Mouse (Mus musculus) heart, postnatal 14 days (tissue): ENCODE data around the gene Atoh8. TPM values are rescaled to one million over a fixed set of nuclear protein-coding genes. Genes with fewer than 3 reads are reported as not detected.

Experiments
- DNase-seq, 2 experiments: peaks; one replicate each; pipeline ENCODE4 v3.0.0; 2021 to 2022
- intact Hi-C: fragments of 180-260 bp; cut with DNase I; formaldehyde crosslinking; loops from one replicate; pipeline ENCODE4 v1.15.1; 2025
- total RNA-seq, 2 experiments: library from RNA; stranded (reverse); gene quantifications; 2 replicates each; pipeline ENCODE4 v1.2.3; 2021

Atoh8 gene
- total RNA-seq, 2 experiments from 2014 or later: 10.1 to 11.3 TPM

- peak; percentile 89 to 93 for DNase-seq
- intact Hi-C loops: loop anchor here (1.0 to 5.0 kb wide), 3 partner anchors 67 to 297 kb away; partner anchors contain the start of gene St3gal5
Measured at GRCm38 (mm10) chr6:72164321-72165275, 70.8 kb downstream of the Atoh8 start.

- intact Hi-C loops: loop anchor here (5.0 kb wide), 1 partner anchor 65 kb away; the partner anchor contains the start of gene St3gal5
- peak; percentile 67 to 68 for DNase-seq
Measured at GRCm38 (mm10) chr6:72162155-72162890, 73.1 kb downstream of the Atoh8 start.

GRCm38 (mm10) chr6:72161751-72162150 lies 73.6 kb downstream of the Atoh8 start:
- intact Hi-C loops: loop anchor here (5.0 kb wide), 1 partner anchor 64 kb away; the partner anchor contains the start of gene St3gal5
- DNase-seq: no peak

GRCm38 (mm10) chr6:72160991-72161390 lies 74.4 kb downstream of the Atoh8 start:
- DNase-seq: no peak
- intact Hi-C loops: loop anchor here (5.0 kb wide), 1 partner anchor 64 kb away; the partner anchor contains the start of gene St3gal5

- intact Hi-C loops: loop anchor here (5.0 kb wide), 1 partner anchor 63 kb away; the partner anchor contains the start of gene St3gal5
- no peak for DNase-seq
Measured at GRCm38 (mm10) chr6:72159861-72160395, 75.4 kb downstream of the Atoh8 start.

- intact Hi-C loops: no loop called here
- DNase-seq: no peak
Measured at GRCm38 (mm10) chr6:72158966-72159764, 76.2 kb downstream of the Atoh8 start.

Other genes with a start within 250 kb of the Atoh8 start
- 10 to 100 TPM; 43.3 to 46.0 TPM for gene St3gal5, start 138.0 kb downstream of the Atoh8 start, total RNA-seq
- under 1 TPM in 1 of 2 experiments, not detected in 1; 0.81 TPM for gene Sftpb, start 69.0 kb upstream of the Atoh8 start, total RNA-seq
- 10 to 100 TPM; 16.6 to 19.7 TPM for gene Usp39, start 109.6 kb upstream of the Atoh8 start, total RNA-seq
- 10 to 100 TPM; 13.1 to 14.4 TPM for gene 0610030E20Rik, start 111.7 kb upstream of the Atoh8 start, total RNA-seq
- gene Tmem150a, start 119.9 kb upstream of the Atoh8 start, total RNA-seq: 10 to 100 TPM; 14.7 to 17.6 TPM
- gene Rnf181, start 131.4 kb upstream of the Atoh8 start, total RNA-seq: 10 to 100 TPM; 45.5 to 46.5 TPM
- 10 to 100 TPM; 48.8 to 54.0 TPM for gene Vamp5, start 144.9 kb upstream of the Atoh8 start, total RNA-seq
- 10 to 100 TPM; 71.0 to 75.5 TPM for gene Vamp8, start 155.1 kb upstream of the Atoh8 start, total RNA-seq
- 10 to 100 TPM; 29.8 to 32.5 TPM for gene Ggcx, start 178.7 kb upstream of the Atoh8 start, total RNA-seq
- gene Mat2a, start 204.0 kb upstream of the Atoh8 start, total RNA-seq: 100 to 1,000 TPM; 186 to 202 TPM